ENCODE assay signal across 7 mouse cellular contexts in the genomic region with DNA sequence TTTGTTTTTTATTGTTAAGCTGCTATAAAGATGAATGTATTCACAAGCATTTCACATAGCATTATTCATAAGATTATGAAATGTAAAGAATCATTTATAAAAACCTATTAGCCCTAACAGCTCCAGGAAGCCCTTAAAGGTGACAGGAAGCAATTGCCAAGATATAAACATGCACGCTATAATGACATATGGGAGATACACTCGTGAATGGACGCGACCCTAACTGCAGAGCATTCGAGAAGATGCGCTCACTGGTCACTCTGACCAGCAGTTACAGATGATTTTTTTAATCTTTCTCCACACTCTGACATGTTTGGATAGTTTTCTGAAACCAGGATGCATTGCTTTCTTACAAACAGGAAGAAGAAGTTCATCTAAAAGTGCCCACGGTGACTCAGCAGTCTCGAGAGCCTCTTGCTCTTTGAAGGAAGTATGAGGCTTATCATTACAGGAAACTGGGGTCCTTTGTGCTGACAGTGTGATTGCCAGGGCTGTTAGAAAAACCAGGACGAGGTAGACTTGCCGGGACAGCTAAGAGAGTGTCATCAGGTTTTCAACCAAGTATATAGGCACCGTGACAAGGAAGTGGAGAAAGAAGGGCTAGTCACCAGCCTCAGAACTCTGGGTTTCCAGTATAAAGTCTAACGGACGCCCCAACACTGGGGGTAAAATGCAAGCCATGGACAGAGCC. TPM values are rescaled to one million over a fixed set of nuclear protein-coding genes. Genes with fewer than 3 reads are reported as not detected.
DNase-seq lines count a peak whose midpoint lies in the region; ATAC-seq and TF ChIP-seq lines count a peak whose summit lies in the region.

No protein-coding gene starts in this region.

- no peak overlapping the region for H3K27ac ChIP-seq in midbrain, embryonic 11.5 days (ENCODE audit: low read depth, low read length)

- TF ChIP-seq CTCF in G1E (IDR thresholded peaks at IDR 0.05; ENCODE audit: low read depth, low read length): no peak

- peaks cover 29% of the 10 kb centered on the region for H3K36me3 ChIP-seq in G1E (replicated peaks)
- H3K36me3 ChIP-seq in midbrain, embryonic 11.5 days (ENCODE audit: control insufficient read depth, insufficient read depth, low read length): no peaks in the 10 kb centered on the region

- 88% methylated on average over 13 of the region's 13 CpGs for WGBS in midbrain, embryonic 11.5 days

- peaks cover 79% of the 10 kb centered on the region for H3K4me1 ChIP-seq in G1E (ENCODE audit: insufficient read depth, low read depth, low read length)
- H3K4me1 ChIP-seq in midbrain, embryonic 11.5 days (ENCODE audit: control insufficient read depth, insufficient read depth, low read length): no peaks in the 10 kb centered on the region

- intact Hi-C loops in heart, postnatal 36 days (cut with DNase I): loop anchor here (5.0 kb wide), 2 partner anchors 247 to 272 kb away; partner anchors contain the start of gene Cald1

- no peaks in the 10 kb centered on the region for H3K27me3 ChIP-seq in G1E (ENCODE audit: insufficient read depth, low read length)
- no peaks in the 10 kb centered on the region for H3K27me3 ChIP-seq in midbrain, embryonic 11.5 days (ENCODE audit: control insufficient read depth, insufficient read depth, low read length)

- ATAC-seq in G1E (ENCODE audit: extremely low read depth, insufficient number of reproducible peaks, low FRiP score, poor library complexity, severe bottlenecking): peak; percentile 70
- no peak for ATAC-seq in midbrain, embryonic 11.5 days (ENCODE audit: low FRiP score)

- peak; percentile 69 for DNase-seq in A20 (ENCODE audit: low read depth, low spot score)
- peak; percentile 75 for DNase-seq in G1E (ENCODE audit: low spot score)
- DNase-seq in heart, postnatal 36 days: peak; percentile 24 to 42
- peak; percentile 67 for DNase-seq in lung, postnatal 25 days (ENCODE audit: low spot score)
- DNase-seq in midbrain, embryonic 11.5 days (ENCODE audit: low spot score, missing footprints): no peak
- DNase-seq in cerebellum, adult 11 months: no peak
- no peak for DNase-seq in retina, postnatal 1 day

- H3K9me3 ChIP-seq in G1E (replicated peaks): no peaks in the 10 kb centered on the region
- H3K9me3 ChIP-seq in midbrain, embryonic 11.5 days (ENCODE audit: control insufficient read depth, low read length): no peaks in the 10 kb centered on the region

- H3K9ac ChIP-seq in midbrain, embryonic 11.5 days (ENCODE audit: low read length): no peak overlapping the region

- H3K4me3 ChIP-seq in G1E (ENCODE audit: low read depth, low read length): peak overlapping the region; percentile 28; the same call in 1 of the 2 replicates
- no peak overlapping the region for H3K4me3 ChIP-seq in midbrain, embryonic 11.5 days (ENCODE audit: low read depth, low read length)

- H3K4me2 ChIP-seq in midbrain, embryonic 11.5 days: no peak overlapping the region

RNA-seq across cellular contexts. Expression of gene Tmem140, which starts 6.4 kb away (rescaled TPM):
- total RNA-seq in G1E (2014; fragmentation: Nextera tagmentation) (2.6 and 7.1 TPM in 2 replicates), G1E (2017) (2.5 and 3.3 TPM in 2 replicates)
- polyA plus RNA-seq in G1E (2012): 0.07 and 0.22 TPM in 2 replicates
- 10 to 100 TPM; 34.9 to 38.0 TPM for total RNA-seq in heart, postnatal 36 days (2021)
- polyA plus RNA-seq in midbrain, embryonic 11.5 days (2014; fragmentation: Nextera tagmentation; extraction: Ambion mirVana): 1.00 and 1.3 TPM in 2 replicates

RNA-seq across cellular contexts. Expression of gene Cyren, which starts 8.5 kb away (rescaled TPM):
- total RNA-seq in G1E (2014; fragmentation: Nextera tagmentation) (12.8 and 17.4 TPM in 2 replicates), G1E (2017) (20.1 and 25.3 TPM in 2 replicates)
- polyA plus RNA-seq in G1E (2012): 7.9 and 8.1 TPM in 2 replicates
- 1 to 10 TPM; 2.3 to 3.5 TPM for total RNA-seq in heart, postnatal 36 days (2021)
- 11.8 TPM in 2 replicates for polyA plus RNA-seq in midbrain, embryonic 11.5 days (2014; fragmentation: Nextera tagmentation; extraction: Ambion mirVana)

RNA-seq across cellular contexts. Expression of gene Wdr91, which starts 41.3 kb away (rescaled TPM):
- total RNA-seq in G1E (2014; fragmentation: Nextera tagmentation) (16.7 and 19.9 TPM in 2 replicates), G1E (2017) (18.9 and 19.3 TPM in 2 replicates)
- 12.7 and 16.1 TPM in 2 replicates for polyA plus RNA-seq in G1E (2012)
- 10 to 100 TPM; 11.4 to 15.5 TPM for total RNA-seq in heart, postnatal 36 days (2021)
- polyA plus RNA-seq in midbrain, embryonic 11.5 days (2014; fragmentation: Nextera tagmentation; extraction: Ambion mirVana): 9.8 and 10.4 TPM in 2 replicates

RNA-seq across cellular contexts. Expression of gene Stra8, which starts 50.6 kb away (rescaled TPM):
- total RNA-seq in G1E (2014; fragmentation: Nextera tagmentation): not detected in 2 replicates
- 0.11 TPM in 1 of 2 replicates, not detected in the other for total RNA-seq in G1E (2017)
- polyA plus RNA-seq in G1E (2012): not detected in 2 replicates
- total RNA-seq in heart, postnatal 36 days (2021): not detected
- not detected in 2 replicates for polyA plus RNA-seq in midbrain, embryonic 11.5 days (2014; fragmentation: Nextera tagmentation; extraction: Ambion mirVana)

Comparison
In these comparisons a context has a peak if more than half of its experiments do, and no peak if none do; other contexts are left out.
1. DNase-seq: peak in A20 (single experiment), G1E (single experiment), heart, postnatal 36 days (2 of 2) and lung, postnatal 25 days (single experiment); none in midbrain, embryonic 11.5 days (single experiment), cerebellum, adult 11 months (single experiment) and retina, postnatal 1 day (single experiment).
2. RNA of gene Tmem140, which starts 6.4 kb away (total RNA-seq): 34.9 to 38.0 TPM in heart, postnatal 36 days; 2.5 to 7.1 TPM in G1E; every median in the first group is over 4 times any median in the second.